Mouse (Mus musculus): ENCODE data around the gene Camk1d.

GRCm38 (mm10) chr2:5489916-5490315, 224.4 kb downstream of the Camk1d start:
- no peak for TF ChIP-seq EP300 (IDR thresholded peaks at IDR 0.05; ENCODE audit: low read depth)
- no peak for TF ChIP-seq CTCF (IDR thresholded peaks at IDR 0.05; ENCODE audit: low read depth)

All from heart, postnatal 0 days (tissue).